Mouse (Mus musculus) kidney, adult 9 months (tissue): ENCODE results near the gene Lmln.
"Not testable (repeated sequence)": the region's sequence is repeated elsewhere in the genome, so short reads cannot be mapped to it uniquely, and the experiment has no call there.

Experiments
- DNase-seq: peaks from one replicate; pipeline ENCODE4 v3.0.0; 2022

Lmln gene

DNA sequence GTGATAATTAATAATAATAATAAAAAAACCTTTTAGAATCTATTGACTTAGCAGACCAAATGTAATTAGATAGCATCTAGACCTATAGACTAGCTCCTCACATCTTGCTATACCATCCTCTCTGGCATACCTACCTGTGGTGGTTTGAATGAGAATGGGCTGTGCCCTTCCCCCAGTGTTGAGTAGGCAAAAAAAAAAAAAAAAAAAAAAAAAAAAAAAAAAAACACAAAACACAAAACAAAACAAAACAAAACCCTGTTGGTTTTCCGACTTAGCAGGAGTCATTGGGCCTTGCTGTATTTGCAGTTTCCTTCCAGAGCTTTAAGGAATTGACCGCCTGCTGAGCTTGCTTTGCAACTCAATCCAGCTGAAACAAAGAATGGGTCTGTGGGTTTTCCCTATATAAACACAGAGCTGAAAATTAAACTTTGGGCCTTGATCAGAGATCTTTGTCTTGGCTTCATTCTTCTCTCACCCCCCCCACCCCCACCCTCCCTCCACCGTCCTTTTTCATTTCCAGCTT lies 79.5 kb downstream of the Lmln start:
- no peak for DNase-seq

DNA sequence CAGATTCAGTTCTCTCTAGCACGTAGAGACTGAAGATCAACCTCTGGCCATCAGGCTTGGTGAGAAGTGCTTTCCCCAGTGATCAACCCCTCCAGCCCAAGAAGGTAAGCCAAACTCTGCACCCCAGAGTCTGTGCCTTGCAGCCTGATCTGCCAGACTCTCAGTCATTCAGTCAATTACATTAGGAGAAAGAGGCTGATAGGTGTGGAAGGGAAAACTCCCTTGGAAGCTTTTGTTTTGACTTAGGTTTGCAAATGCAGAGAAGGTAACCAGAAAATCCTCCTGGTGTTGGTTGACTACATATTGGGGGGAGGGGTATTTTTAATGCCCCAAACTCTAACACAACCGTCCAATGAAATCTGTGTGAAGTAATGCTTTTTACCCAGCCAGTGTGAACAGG lies 81.1 kb downstream of the Lmln start:
- no peak for DNase-seq

DNA sequence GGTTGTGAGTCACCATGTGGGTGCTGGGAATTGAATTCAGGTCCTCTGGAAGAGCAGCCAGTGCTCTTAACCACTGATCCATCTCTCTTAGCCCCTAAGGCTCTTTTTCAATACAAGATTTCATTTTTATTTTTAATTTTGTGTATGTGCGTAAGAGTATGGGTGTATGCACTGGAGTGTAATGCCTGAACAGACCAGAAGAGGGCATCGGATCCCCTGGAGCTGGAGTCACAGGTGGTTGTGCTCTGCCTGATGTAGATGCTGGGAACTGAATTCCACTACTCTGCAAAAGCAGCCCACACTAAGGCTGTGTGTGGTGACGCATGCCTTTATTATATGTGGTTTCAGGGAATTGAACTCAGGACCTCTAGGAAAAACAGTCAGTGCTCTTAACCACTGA lies 83.9 kb downstream of the Lmln start:
- no peak for DNase-seq

DNA sequence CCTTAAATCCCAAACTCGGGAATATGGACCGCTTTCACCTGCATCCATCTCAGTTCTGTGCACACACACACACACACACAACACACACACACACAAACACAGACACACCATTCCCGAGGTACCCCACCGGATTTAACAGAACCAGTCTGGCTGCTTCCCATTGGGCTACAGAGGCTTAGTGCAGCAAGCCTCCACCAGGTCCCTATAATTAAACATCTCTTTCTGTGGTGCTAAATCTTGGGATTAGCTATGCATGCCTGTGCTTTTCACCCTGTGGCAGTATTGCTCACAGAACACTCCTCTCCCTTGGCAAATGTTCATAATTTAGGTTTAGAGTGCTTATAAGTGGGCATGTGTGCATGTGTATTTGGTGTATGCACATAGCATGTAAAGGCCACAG lies 85.8 kb downstream of the Lmln start:
- DNase-seq = peak; percentile 33

DNA sequence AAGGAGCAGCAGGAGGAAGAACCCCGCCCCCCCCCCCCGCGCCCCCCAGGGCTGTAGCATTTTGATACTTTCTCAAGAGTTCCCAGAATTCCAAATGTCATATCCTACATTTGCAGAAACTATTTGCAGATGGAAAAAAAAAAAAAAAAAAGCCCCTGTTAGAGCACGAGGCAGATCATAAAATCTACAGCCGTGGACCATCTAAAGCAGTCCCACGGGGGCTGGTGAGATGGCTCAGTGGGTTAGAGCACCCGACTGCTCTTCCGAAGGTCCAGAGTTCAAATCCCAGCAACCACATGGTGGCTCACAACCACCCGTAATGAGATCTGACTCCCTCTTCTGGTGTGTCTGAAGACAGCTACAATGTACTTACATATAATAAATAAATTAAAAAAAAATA lies 88.6 kb downstream of the Lmln start:
- DNase-seq = not testable (repeated sequence)

DNA sequence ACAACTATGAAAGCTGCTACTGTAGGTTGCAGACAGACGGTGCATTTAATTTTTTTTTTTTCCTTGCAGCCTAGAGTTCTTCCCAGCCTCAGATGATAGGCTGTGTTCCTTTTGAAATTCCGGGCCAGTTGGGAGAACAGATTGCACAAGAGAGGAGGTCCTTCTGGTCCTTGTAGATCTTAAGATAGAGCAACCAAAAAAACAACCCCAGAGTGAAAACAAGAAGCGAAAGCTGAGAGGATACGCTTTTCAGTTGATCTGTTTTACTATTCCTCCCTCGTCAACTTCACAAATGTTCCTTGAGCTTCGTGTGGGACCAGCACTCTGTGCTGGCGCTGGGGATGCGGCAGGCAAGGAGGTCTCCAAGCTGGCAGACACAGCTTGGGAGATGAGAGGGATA lies 89.2 kb downstream of the Lmln start:
- DNase-seq = no peak

GRCm38 (mm10) chr16:33154992-33155391 lies 92.7 kb downstream of the Lmln start:
- DNase-seq = peak; percentile 67

DNA sequence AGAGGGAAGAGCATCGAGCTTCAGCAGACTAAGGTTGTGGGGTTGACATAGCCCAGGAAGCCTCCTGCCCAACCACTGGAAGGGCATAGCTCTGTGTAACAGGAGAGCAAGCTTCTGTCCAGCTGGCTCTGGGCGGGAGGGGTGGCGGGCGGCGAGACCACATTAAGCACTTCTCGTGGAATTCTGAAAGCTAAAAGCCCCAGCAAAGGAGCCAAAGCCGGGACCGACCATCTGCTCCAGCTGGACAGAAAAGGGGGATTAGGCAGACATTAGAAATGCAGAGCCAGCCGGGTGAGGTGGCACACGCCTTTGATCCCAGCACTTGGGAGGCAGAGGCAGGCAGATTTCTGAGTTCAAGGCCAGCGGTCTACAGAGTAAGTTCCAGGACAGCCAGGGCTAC lies 95.7 kb downstream of the Lmln start:
- no peak for DNase-seq

GRCm38 (mm10) chr16:33158590-33159071 lies 96.3 kb downstream of the Lmln start:
- DNase-seq = no peak

- no peak for DNase-seq
Observed at GRCm38 (mm10) chr16:33159363-33159762, 97.0 kb downstream of the Lmln start.

GRCm38 (mm10) chr16:33163330-33164090 lies 101.2 kb downstream of the Lmln start:
- no peak for DNase-seq

- DNase-seq = peak; percentile 61
Observed at GRCm38 (mm10) chr16:33166284-33166683, 104.0 kb downstream of the Lmln start.

GRCm38 (mm10) chr16:33167537-33167936 lies 105.2 kb downstream of the Lmln start:
- peak; percentile 27 for DNase-seq

DNA sequence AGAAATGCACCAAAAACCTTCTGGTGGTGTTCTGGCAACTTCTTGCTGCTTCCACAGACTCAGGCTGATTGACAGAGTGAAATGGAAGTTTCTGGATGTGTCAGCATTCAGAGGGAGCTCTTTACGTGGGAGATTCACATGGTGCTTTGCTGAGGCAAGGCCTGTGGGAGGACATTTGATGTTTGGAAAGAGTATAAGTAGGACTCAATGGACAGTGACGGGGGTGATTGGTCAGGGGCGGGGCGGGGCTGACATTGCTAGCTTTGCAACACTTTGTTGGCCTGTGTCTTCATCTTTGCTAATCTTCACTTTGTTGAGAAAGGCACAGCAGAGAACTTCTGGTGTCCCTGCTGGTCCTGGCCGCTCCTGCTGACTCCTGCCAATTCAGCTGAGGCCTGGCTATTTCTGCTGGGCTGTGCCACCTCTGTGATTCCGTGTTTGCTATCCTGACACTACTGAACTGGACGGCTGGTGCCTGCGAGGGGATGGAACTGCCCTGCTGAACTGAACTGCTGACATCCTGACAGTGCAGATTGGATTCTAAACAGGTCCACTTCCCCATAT lies 107.2 kb downstream of the Lmln start:
- DNase-seq = no peak

DNA sequence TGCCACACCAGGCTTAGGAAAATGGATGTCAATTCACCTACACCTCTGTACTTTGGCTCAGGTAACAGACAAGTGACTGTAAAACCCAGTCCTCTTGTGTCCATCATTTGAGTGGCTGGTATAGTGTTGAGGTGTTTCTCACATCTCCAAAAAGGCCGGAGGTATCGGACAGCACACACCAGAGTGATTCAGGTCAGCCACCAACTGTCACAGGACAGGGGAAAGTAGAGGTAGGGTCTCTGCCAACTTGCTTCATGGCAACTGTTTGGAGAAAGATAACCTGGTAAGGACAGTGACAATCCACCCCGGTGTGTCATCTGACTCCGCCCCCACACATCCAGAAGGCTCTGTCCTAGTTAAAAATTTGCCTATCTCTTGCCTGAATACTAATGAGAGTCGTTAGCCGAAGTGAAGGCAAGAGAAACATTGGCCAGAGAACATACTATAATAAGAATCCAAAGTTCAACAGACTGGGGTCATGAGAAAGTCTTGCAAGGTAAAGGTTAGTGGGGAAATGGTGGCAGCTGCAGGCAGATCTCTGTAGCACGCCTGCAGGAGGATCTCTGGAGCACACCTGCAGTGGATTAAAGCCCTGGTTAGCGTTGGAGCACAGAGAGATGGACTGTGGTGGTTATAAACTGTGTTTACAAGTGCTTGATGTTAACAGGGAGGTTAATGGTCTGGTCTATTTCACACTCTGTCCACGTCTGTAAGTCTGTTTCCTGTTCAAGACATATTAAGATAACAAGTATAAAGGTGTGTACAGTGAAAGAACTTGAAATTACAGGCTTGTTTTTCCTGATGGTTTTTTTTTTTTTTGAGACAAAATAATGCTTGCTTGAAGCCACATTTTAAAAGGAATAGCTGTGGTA lies 108.6 kb downstream of the Lmln start:
- peak; percentile 84 for DNase-seq

DNA sequence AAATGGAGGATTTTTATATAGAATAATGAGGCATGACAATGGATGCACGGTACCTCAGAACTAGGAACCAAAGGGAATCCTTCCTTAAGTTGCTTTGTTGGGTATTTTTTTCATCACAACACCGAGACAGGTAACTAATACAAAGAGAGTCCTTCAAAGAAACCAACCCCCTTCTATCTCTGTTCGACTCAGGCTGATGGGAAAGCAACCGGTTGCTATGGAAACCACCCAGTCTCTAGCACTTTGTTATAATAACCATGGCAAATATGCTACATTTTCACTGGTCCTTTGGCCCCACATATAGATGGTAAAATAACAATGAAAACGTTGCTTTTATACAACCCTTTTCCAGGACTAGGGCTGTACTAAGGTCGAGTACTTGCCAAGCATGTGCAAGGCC lies 109.5 kb downstream of the Lmln start:
- DNase-seq = no peak

- no peak for DNase-seq
Observed at GRCm38 (mm10) chr16:33173151-33173550, 110.8 kb downstream of the Lmln start.

DNA sequence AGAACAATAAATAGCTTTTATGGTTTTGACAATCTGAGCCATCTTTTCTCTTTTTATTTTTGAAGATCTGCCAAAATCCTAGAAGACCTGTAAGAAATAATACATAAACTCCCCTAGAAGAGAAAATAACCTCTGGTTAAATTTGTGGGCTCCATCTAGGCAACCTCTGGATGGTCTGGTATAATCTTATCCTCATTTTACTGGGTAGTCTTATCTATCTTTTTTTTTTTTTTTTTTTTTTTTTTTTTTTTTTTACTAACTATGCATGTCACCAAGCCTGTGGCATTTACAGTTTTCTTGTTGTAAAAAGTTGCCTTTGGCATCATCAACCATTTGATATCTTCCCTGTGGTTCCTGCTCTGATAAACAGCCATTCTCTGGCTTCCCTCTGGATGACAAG lies 112.4 kb downstream of the Lmln start:
- DNase-seq = no peak

GRCm38 (mm10) chr16:33176831-33177230 lies 114.5 kb downstream of the Lmln start:
- not testable (repeated sequence) for DNase-seq
